Mouse (Mus musculus): Measurements from ENCODE around the gene Traf3ip1.

The Traf3ip1 gene

GRCm38 (mm10) chr1:91494457-91495140 lies at the start of gene Traf3ip1:
TSS of gene Traf3ip1 (plus strand) at chr1:91494647.
- peak; percentile 94 for DNase-seq

GRCm38 (mm10) chr1:91444841-91445830 lies 49.3 kb upstream of the Traf3ip1 start:
- no peak for DNase-seq

GRCm38 (mm10) chr1:91446060-91446459 lies 48.4 kb upstream of the Traf3ip1 start:
- DNase-seq: no peak

- no peak for DNase-seq
Observed at GRCm38 (mm10) chr1:91446511-91446910, 47.9 kb upstream of the Traf3ip1 start.

- no peak for DNase-seq
Observed at GRCm38 (mm10) chr1:91448688-91449087, 45.8 kb upstream of the Traf3ip1 start.

GRCm38 (mm10) chr1:91450851-91451250 lies 43.6 kb upstream of the Traf3ip1 start:
- DNase-seq: no peak

GRCm38 (mm10) chr1:91451547-91452084 lies 42.8 kb upstream of the Traf3ip1 start:
- DNase-seq: no peak

- no peak for DNase-seq
Observed at GRCm38 (mm10) chr1:91453932-91454331, 40.5 kb upstream of the Traf3ip1 start.

GRCm38 (mm10) chr1:91454366-91454765 lies 40.1 kb upstream of the Traf3ip1 start:
- DNase-seq: no peak

- no peak for DNase-seq
Observed at GRCm38 (mm10) chr1:91454927-91455326, 39.5 kb upstream of the Traf3ip1 start.

- no peak for DNase-seq
Observed at GRCm38 (mm10) chr1:91455661-91456161, 38.7 kb upstream of the Traf3ip1 start.

GRCm38 (mm10) chr1:91456301-91456801 lies 38.1 kb upstream of the Traf3ip1 start:
- DNase-seq: no peak

- no peak for DNase-seq
Observed at GRCm38 (mm10) chr1:91457116-91457515, 37.3 kb upstream of the Traf3ip1 start.

GRCm38 (mm10) chr1:91457698-91458097 lies 36.7 kb upstream of the Traf3ip1 start:
- DNase-seq: no peak

GRCm38 (mm10) chr1:91458223-91458861 lies 36.1 kb upstream of the Traf3ip1 start:
- DNase-seq: peak; percentile 45

GRCm38 (mm10) chr1:91459059-91459809 lies 35.2 kb upstream of the Traf3ip1 start, which contains the start of gene Per2:
TSS of gene Per2 (minus strand) at chr1:91459324.
- DNase-seq: peak; percentile 100

- DNase-seq: no peak
Observed at GRCm38 (mm10) chr1:91460069-91460468, 34.4 kb upstream of the Traf3ip1 start.

GRCm38 (mm10) chr1:91460564-91460963 lies 33.9 kb upstream of the Traf3ip1 start:
- no peak for DNase-seq

GRCm38 (mm10) chr1:91463336-91463995 lies 31.0 kb upstream of the Traf3ip1 start:
- DNase-seq: no peak

- DNase-seq: no peak
Observed at GRCm38 (mm10) chr1:91464436-91464835, 30.0 kb upstream of the Traf3ip1 start.

GRCm38 (mm10) chr1:91465244-91465643 lies 29.2 kb upstream of the Traf3ip1 start:
- DNase-seq: no peak
